Mouse (Mus musculus) olfactory bulb, adult 2 months (tissue): Measurements from ENCODE around the gene Slc9a5.

Source experiments
- CTCF ChIP-seq: fragments of 200-500 bp; IDR thresholded peaks from 2 replicates; pipeline ENCODE4 v1.5.1; 2012; ENCODE audit warnings: low read depth, mild to moderate bottlenecking, low read length, moderate library complexity; ENCODE audit not compliant: insufficient read depth
- POLR2A ChIP-seq: fragments of 200-500 bp; IDR thresholded peaks from 2 replicates; pipeline ENCODE4 v1.6.1; 2012; ENCODE audit warnings: mild to moderate bottlenecking, low read depth, low read length, moderate library complexity; ENCODE audit not compliant: insufficient read depth

DNA sequence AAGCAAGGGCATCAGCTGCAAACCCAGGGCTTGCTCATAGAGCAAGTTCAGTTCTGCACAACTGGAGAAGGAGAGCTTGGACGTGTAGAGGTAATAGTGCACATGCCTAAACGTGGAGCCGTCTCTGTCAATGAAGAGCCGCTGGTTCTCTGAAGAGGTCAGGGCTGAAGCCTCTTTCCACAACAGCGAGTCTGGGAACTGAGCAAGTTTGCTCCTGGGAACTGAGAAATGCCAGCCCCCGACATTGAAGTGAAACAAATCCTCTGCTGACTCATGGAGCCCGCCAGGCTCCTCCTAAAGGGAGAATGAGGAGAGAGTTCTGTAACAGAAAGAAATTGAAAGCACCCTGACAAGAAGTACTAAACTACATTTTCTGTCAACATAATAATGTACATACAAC is 59.7 kb downstream of the Slc9a5 start:
- no peak for TF ChIP-seq CTCF
- no peak for TF ChIP-seq POLR2A
